Mouse (Mus musculus) thymus, adult 2 months (tissue): Measurements from ENCODE around the gene Mtss1l. TPM values are rescaled to one million over a fixed set of nuclear protein-coding genes. Genes with fewer than 3 reads are reported as not detected.

Experiments
- DNase-seq: peaks from one replicate; pipeline ENCODE4 v3.0.0; 2021
- H3K27ac ChIP-seq: fragments of 200-500 bp; 2 replicates; pipeline ENCODE4 v1.5.1; 2012; ENCODE audit warnings: low read length, control low read depth; ENCODE audit not compliant: control insufficient read depth, insufficient read depth
- H3K27me3 ChIP-seq: fragments of 200-500 bp; 2 replicates; pipeline ENCODE4 v1.6.1; 2012; ENCODE audit warnings: mild to moderate bottlenecking, low read length, moderate library complexity, mixed read lengths; ENCODE audit not compliant: control insufficient read depth, insufficient read depth
- H3K36me3 ChIP-seq: fragments of 200-500 bp; 2 replicates; pipeline ENCODE4 v1.6.1; 2012; ENCODE audit warnings: mild to moderate bottlenecking, low read length, moderate library complexity; ENCODE audit not compliant: control insufficient read depth, insufficient read depth
- H3K4me1 ChIP-seq: fragments of 200-500 bp; replicated peaks from 2 replicates; pipeline ENCODE4 v1.6.1; 2012; ENCODE audit warnings: low read length; ENCODE audit not compliant: control insufficient read depth, insufficient read depth
- H3K4me3 ChIP-seq: fragments of 200-500 bp; 2 replicates; pipeline ENCODE4 v1.5.1; 2012; ENCODE audit warnings: mild to moderate bottlenecking, low read length, control low read depth, moderate library complexity; ENCODE audit not compliant: control insufficient read depth, insufficient read depth
- CTCF ChIP-seq: fragments of 200-500 bp; IDR thresholded peaks from 2 replicates; pipeline ENCODE4 v1.5.1; 2012; ENCODE audit warnings: mild to moderate bottlenecking, control low read depth, low read length, moderate library complexity, borderline replicate concordance; ENCODE audit not compliant: control insufficient read depth, poor library complexity, insufficient read depth; ENCODE audit errors: extremely low read depth
- POLR2A ChIP-seq: fragments of 200-500 bp; IDR thresholded peaks from 2 replicates; pipeline ENCODE4 v1.6.1; 2012; ENCODE audit warnings: mild to moderate bottlenecking, low read length, control low read depth, moderate library complexity; ENCODE audit not compliant: control insufficient read depth, poor library complexity, insufficient read depth; ENCODE audit errors: extremely low read depth
- WGBS: fragments of 180-500 bp; shearing (Covaris S2); methylation state at CpG from one replicate; pipeline ENCODE4 v1.1.7; 2018; 5-methylcytosine and 5-hydroxymethylcytosine counted together
- polyA plus RNA-seq: library from polyadenylated mRNA; depleted of rRNA; stranded (reverse); fragments of >200 nt; gene quantifications from 2 replicates; pipeline ENCODE4 v1.2.3, GENCODE M21; 2012

The Mtss1l gene
- polyA plus RNA-seq, 1 experiment: 43.6 TPM

DNA sequence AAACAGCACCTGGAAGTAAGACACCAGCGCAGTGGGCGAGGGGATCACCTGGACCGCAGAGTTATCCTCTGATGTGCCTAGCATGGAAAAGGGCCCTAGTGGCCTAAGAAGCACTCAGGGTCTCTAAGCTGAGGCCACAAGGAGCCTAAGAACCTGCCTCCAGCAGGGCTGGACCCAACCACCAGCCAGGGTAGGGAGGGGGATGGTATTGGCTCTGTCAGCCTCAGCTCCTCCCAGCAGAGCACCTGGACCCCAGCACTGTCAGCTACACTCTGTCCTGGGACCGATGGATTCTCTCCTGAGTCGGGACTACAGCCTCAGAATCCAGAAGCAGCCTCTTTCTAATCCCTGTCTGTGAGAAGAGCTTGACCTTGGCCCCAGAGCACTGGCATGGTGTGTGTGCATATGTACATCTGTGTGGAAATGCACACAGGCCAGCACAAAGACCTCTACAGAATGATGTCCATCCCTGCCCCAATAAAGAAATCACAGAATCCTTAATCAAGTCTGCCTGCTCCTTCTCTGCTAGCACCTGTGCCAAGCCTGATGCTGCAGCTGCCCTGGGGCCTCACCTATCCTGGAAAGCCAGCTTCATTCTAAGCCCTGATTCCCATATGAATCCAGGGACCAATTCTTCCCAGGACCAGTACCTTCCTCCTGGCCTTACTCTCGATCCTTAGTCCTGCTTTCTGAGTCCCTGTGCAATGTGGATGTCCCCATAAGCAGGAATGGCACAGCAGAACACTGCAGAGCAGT lies 1.2 kb upstream of the Mtss1l start:
- Histone ChIP-seq H3K27me3 (no peaks in the 10 kb centered on the region; the same call in 1 of the 2 replicates), H3K36me3 (no peaks in the 10 kb centered on the region), H3K27ac (no peak overlapping the region), H3K4me1 (peaks cover 24% of the 10 kb centered on the region), H3K4me3 (no peak overlapping the region)
- TF ChIP-seq CTCF (no peak), POLR2A (no peak)
- DNase-seq: no peak
- 91% methylated on average over 6 of the region's 6 CpGs for WGBS

DNA sequence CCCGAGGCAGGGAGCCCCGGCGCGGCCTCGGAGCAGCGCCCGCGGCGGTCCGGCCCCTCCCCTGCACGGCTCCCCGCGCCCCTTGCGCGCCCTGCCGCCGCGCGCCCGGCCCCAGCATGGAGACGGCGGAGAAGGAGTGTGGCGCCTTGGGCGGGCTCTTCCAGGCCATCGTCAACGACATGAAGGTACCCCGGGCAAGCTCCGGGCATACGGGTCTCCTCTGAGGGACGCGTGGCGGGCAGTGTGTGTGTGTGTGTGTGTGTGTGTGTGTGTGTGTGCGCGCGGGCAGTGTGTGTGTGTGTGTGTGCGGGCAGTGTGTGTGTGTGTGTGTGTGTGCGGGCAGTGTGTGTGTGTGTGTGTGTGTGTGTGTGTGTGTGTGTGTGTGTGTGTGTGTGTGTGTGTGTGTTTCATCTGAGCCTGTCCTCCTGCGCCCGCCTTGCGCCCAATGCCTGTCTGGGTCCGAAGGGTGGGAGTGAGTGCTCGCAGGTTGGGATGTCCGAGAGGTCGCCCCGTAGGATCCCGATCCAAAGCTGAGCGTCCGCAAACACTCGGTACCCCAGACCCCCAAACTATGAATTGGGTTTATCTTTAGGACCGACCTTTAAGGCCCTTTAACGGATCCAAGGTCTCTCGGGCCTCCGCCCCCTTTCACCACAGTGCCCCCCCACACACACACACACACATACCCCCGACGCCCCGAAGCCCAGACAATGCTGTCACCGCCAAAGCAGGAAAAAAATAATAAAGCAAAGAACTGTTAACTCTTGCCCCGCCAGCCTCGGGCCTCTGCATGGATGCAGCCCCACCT lies 534 bp downstream of the Mtss1l start:
- 4% methylated on average over 57 of the region's 59 CpGs for WGBS

DNA sequence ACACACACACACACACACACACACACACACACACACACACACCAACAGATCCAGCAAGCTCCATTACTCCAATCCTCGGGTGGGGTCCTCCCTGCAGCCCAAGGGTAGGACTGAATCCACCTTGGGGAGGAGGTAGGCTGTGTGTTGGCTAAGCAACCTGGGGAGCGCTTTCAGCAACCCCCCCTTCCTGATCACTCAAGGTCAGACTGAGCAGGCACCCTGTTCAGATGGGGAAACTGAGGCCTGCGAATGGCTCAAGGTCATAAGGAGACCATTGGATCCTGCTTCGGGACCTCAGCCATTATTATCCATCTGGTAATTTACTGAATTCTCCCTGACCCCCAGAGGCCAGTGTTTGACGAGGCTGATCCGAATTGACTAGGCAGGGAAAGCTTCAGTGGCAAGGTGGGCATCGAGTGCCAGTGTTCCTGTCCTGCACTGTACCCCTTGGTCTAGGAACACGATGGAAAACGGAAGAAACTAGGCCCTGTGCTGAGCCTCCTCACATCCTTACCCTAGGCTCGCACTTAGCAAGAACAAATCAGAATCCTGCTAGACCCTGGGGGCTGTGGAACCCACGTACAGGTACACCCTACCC lies 1.2 kb downstream of the Mtss1l start:
- WGBS: 82% methylated on average over 11 of the region's 11 CpGs
- peaks cover 24% of the 10 kb centered on the region for H3K4me1 ChIP-seq
- 0 out of 2 replicates have a peak overlapping the region, but pooled peaks have one; percentile 34 for H3K4me3 ChIP-seq
- no peaks in the 10 kb centered on the region; the same call in 1 of the 2 replicates for H3K27me3 ChIP-seq
- TF ChIP-seq POLR2A: no peak
- TF ChIP-seq CTCF: no peak
- no peak for DNase-seq
- no peak overlapping the region for H3K27ac ChIP-seq
- H3K36me3 ChIP-seq: no peaks in the 10 kb centered on the region

More for the DNA sequence above, 534 bp downstream of the Mtss1l start:
- TF ChIP-seq CTCF (no peak), POLR2A (no peak)
- Histone ChIP-seq H3K36me3 (no peaks in the 10 kb centered on the region), H3K4me3 (peak overlapping the region; percentile 34), H3K27me3 (no peaks in the 10 kb centered on the region; the same call in 1 of the 2 replicates), H3K4me1 (peaks cover 24% of the 10 kb centered on the region), H3K27ac (no peak overlapping the region)
- peak; percentile 23 for DNase-seq

DNA sequence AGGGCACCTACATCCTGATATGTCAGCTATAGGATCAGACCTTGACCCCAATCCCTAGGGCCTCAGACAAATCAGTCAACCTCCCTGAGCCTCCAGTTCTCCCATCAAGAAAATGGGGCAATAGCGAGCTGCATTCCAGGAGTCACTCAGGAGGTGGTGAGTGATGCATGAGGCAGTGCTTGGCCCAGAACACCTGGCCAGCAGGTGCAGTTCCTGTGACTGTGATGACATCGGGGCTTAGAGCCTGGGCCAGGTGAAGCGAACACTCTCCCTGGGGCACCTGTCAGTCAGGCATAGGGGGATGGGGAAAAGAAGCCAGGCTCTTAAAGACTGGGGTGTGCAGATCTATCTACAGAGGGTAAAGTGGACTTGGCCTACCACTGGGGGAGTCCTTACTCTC lies 3.2 kb downstream of the Mtss1l start:
- WGBS: 93% methylated on average over 3 of the region's 3 CpGs
- Histone ChIP-seq H3K27ac (no peak overlapping the region), H3K4me1 (peaks cover 17% of the 10 kb centered on the region), H3K4me3 (no peak overlapping the region), H3K36me3 (no peaks in the 10 kb centered on the region), H3K27me3 (no peaks in the 10 kb centered on the region; the same call in 1 of the 2 replicates)
- TF ChIP-seq POLR2A (no peak), CTCF (no peak)
- DNase-seq: no peak

DNA sequence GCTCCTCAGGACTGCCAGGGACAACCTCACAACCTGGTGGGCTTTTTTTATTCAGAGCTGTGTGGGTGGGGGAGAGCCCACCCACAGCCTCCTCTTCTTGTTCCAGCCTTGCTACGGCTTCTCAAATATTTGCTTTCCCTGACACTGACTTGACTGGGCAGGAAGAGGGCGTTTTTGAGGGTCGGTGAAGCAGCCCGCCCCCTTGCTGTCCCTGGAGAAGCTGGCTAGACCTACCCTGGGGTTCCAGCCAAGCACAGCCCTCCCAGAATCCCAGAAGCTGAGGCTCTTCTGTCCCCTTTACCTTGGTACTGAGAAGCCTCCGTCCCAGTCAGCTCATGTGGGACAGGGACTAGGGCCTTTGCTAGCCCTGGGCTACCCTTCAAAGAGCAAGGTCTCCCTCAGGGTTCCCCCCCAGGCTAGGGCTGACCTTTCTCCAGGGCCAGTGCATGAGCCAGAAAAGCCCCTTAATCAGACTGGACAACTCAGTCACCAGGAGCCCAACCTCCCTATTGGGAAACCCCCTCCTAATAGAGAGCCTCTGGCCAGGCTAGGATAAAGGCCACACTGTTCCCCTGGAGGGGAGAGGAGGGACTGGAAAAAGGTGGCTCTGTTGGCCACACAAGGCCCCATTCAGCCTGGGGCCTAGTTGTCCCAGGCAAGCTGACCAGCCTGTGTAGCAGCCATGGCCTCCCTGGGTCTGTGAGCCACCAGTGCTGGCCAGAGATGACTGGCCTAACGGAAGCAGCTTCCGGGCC lies 4.0 kb downstream of the Mtss1l start:
- WGBS: 89% methylated on average over 7 of the region's 7 CpGs

DNA sequence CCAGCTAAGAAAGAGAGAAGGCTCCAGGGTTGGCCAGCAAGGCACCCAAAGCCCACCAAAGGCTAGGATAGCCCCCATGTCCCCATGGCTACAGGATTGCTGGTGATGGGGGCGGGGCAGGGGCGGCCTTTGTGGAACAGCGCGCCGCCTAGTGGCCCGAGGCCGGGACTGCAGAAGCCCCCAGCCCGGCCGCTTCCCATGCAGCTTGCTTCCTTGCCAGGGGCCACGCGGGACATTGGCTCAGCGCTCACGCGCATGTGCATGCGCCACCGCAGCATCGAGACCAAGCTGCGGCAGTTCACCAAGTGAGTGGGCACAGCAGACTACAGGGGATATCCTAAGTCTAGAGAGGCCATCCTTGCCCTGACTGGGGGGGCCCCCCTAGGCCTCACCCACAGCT lies 5.6 kb downstream of the Mtss1l start:
- Histone ChIP-seq H3K27ac (no peak overlapping the region), H3K4me3 (no peak overlapping the region), H3K4me1 (peaks cover 4% of the 10 kb centered on the region), H3K27me3 (no peaks in the 10 kb centered on the region), H3K36me3 (no peaks in the 10 kb centered on the region)
- peak; percentile 58 for DNase-seq
- TF ChIP-seq POLR2A (no peak), CTCF (peak; percentile 86)
- WGBS: 24% methylated on average over 18 of the region's 18 CpGs

More for the DNA sequence above, 4.0 kb downstream of the Mtss1l start:
- H3K36me3 ChIP-seq: no peaks in the 10 kb centered on the region
- peaks cover 14% of the 10 kb centered on the region for H3K4me1 ChIP-seq
- H3K27me3 ChIP-seq: no peaks in the 10 kb centered on the region; the same call in 1 of the 2 replicates
- H3K27ac ChIP-seq: no peak overlapping the region
- H3K4me3 ChIP-seq: no peak overlapping the region
- TF ChIP-seq CTCF (no peak), POLR2A (no peak)
- DNase-seq: no peak
